Mouse (Mus musculus) left cerebral cortex, adult 11 months (tissue): ENCODE data around the gene Gm6588.
"Not testable (repeated sequence)": the region's sequence is repeated elsewhere in the genome, so short reads cannot be mapped to it uniquely, and the experiment has no call there.

Experiments
- DNase-seq: peaks from one replicate; pipeline ENCODE4 v3.0.0; 2022; ENCODE audit warnings: low spot score

Gm6588 gene

DNA sequence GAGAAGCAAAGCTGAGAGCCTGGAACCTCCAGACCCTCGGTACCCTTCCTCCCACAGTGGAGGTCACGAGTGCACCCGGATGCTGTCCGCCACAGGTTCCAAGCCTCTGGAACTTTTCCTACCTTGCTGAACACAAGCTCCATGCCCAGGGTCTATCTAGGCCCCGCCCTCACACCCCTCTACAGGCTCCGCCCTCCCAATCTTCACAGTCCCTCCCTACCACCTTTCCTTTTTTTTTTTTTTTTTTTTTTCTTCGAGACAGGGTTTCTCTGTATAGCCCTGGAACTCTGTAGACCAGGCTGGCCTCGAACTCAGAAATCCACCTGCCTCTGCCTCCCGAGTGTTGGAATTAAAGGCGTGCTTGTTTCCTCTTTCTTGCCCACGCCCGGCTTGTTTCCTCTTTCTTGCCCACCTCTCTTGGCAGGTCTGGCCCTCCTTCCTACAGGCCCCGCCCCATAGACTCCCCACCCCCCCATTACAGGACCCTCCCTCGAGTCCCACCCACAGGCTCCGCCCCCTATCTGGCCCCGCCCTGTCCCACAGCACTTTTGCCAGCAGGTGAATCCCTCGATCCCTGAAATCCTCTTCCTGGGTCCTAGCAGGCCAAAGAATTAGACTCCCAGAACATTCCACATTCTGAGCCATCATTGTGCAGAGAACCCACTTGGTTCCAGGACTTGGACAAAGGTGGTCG lies at the start of gene Gm6588:
Gene Gm6588, plus strand, starts transcription at position 680 of the 694 bp plus-strand sequence.
- no peak for DNase-seq

DNA sequence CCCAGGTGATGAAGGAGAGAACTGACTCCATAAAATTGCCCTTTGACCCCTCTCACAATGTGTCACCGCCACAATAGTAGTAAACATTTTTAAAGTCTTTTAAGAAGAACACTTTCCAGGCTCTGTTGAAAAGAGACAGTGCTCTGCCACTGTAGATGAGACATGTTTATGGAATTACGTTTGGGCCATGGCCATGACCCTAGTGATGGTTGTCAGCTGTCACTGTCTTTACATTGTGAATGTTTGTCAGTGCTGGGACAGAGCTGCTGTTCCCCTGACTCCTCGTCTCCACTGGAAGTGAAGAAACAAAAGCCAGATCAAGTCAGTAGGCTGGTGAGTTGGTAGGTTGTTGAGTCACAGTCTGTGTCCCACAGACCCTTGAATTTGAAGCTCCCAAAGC lies 46.8 kb upstream of the Gm6588 start:
- no peak for DNase-seq

DNA sequence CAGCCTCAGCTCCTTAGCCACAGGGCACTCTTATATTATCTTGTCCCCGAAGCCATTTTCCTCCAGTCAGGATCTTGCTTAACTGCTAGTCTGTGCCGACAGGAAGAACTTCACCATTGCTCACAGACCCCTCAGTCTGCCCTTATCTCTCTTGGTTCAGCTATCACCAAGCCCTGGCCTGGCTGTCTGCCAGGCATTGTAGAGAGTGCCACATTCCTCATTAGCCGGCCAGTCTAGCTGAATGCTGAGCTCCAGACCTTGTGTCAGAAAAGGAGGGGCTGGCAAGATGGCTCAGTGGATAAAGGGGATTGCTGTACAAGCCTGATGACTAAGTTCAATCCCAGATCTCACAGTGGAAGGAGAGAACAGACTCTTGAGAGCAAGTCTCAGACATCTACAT lies 43.2 kb upstream of the Gm6588 start:
- DNase-seq: no peak

DNA sequence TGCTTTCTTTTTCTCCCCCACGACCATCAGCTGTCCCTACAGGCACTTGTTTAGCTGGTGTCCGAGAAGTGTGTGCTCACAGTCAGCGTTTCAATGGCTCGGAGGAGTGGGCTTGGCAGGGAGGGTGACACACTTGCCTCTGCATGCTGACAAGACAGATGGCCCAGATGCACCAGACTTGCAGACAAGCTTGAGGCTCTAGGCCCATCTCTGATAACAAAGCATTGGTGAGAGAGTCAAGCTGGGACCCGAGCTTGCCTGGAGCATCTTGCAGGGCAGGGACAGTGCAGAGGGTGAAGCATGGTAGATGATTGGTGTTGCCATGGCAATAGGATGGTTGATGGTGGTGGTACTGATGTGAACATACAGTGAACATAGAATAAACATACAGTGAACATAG lies 40.0 kb upstream of the Gm6588 start:
- no peak for DNase-seq

DNA sequence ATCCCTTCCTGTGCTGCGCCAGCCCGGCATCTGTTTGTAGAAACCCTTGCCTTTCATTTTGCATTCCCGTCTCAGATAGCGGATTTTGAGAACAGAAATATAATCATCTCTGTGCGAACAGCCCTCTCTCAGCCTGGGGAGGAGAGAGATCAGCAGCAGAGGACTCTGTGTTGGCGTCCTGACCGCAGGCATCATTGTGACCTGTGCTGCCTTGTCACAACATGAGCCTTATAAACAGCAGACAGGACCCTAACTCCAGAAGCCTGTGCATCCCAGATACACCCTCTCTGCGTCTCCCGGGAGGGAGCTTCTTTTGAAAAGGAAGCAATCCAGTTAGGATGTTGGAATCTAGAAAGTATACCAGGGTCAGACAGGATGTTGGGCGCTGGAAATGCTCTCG lies 38.2 kb upstream of the Gm6588 start:
- DNase-seq: no peak

DNA sequence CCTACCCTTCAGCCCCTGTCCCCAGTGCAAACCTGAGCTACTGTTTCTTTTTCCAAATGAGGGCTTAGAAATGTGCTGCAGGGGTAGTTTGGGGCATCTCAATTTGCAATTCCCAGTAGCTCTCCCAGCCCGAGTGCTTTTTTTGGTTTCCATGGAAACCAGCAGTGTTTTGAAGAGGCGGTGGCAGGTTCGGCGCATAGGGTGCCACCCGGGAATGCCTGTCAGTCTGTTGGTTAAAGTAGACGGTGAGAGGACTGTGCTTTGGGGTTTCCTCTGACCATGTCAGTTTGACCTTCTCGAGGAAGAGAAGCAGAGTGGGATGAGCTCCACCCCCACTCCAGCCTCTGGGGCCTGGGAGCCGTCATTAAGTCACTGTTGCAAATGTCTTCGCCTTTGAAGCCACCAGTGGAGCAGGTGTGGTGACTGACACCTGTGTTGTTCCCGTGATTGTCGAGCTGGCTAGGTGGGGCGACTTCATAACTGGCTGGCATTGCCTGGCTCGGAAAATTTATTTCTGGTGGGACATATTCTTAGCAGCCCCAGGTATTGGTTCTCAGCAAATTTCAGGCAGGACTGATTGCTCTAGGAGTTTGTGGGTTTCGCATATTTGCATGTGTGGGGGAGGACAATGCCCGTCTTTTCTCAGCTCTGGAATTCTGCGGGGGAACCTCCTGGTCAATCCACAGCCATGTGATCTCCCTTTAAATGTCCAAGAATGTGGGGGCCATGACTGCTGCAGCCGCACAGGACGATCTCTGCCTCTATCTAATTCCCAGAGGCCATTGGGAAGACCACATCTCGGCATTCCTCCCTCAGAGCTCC lies 37.5 kb upstream of the Gm6588 start:
- peak; percentile 67 for DNase-seq

DNA sequence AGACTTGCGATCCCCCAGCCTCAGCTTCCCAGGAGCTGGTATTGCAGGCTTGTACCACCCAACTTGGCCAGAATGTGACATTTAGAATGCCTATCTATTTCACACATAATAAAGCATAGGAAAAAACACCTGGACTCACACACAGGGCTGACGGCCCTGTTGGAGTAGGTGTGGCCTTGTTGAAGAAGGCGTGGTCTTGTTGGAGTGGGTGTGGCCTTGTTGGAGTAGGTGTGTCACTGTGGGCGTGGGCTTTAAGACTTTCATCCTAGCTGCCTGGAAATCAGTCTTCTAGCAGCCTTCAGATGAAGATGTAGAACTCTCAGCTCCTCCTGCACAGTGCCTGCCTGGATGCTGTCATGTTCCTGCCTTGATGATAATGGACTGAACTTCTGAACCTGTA lies 36.4 kb upstream of the Gm6588 start:
- not testable (repeated sequence) for DNase-seq

DNA sequence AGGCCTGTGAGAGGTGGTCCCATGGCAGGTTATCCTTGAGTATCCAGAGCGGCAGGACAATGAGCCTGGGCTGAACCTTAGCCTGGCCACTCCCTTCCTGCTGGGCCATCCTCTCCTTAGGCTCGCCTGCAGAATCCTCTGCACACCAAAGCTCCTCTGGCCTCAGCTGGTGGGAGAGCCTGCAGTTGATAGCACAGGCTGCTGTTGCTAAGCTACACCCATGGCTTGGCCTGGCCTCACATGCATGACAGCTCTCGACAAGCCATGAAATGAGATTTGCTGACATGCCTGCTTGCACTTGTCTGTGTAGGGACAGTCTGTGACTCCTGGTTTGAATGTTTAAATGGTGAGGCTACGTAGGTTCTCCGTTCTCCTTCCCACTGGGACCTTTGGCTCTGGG lies 32.6 kb upstream of the Gm6588 start:
- no peak for DNase-seq

DNA sequence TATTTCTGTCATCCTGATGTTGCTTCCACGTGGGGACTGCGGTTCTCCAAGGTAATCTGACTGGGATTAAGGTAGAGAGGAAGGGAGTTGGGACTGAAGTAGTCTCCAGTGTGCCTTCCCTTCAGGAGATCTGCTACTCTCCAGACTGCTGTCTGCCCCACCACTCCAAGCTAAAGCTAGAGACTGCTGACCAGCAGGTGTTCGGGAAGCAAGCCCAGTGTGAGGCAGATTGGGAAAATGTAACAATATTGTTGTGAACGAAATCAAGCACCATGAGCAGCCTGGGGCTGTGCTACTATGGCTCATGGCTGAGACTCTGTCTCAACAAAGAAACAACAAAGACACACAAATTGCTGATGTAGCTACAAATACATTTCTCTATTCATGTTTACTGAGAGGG lies 31.2 kb upstream of the Gm6588 start:
- no peak for DNase-seq

DNA sequence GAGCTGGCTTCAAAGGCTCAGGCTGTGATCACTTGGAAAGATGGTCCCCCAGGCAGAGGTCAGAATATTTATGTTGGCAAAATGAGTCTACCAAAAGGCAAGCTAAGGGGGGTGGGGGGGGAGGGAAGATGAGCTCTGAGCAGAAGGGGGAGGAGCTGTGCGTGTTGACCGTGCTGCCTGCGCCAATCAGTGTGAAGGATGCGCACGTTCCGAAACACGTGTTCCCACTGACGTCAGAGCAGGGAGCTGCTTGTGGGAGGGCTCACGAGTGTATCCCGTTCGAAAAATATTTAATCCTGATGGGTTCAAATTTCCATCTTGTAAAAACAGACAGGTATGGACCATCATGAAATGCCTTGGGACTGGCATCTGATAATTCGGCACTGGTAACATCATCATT lies 29.7 kb upstream of the Gm6588 start:
- no peak for DNase-seq

DNA sequence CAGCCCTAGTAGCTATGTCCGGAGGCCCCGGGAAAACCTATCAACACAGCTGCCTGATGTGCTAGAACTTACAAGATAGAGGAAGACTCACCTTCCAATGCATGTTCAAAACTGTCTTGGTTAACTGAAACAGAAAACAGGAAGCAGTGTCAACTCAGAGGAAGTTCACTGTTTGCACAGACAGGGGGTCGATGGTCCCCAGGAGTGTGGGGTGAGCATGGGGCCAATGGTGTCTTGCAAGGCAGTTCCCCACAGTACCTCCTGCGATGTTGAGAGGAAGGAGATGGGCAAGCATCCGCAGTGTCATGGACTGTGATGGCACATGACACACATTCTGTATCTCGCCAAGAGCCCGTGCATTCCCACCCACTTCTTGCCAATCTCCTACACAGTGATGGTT lies 22.6 kb upstream of the Gm6588 start:
- DNase-seq: no peak

DNA sequence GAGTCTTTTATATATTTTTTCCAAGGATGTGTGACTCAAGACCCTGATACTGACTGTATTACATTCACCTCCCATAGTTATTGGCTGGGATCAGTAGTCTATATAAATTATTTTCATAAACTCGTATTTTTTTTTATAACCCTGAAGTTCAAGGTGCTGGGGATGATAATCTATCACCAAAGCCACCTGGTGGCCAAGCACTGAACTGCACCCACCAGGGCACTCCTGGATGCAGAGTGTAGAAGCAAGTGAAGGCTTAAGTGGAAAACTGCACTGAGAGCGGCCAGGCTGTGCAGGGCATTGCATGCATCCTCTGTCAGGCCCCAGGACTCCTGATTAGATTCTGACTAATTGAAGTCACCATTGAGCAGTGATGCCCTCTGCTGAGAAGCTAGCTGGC lies 21.9 kb upstream of the Gm6588 start:
- DNase-seq: peak; percentile 51

DNA sequence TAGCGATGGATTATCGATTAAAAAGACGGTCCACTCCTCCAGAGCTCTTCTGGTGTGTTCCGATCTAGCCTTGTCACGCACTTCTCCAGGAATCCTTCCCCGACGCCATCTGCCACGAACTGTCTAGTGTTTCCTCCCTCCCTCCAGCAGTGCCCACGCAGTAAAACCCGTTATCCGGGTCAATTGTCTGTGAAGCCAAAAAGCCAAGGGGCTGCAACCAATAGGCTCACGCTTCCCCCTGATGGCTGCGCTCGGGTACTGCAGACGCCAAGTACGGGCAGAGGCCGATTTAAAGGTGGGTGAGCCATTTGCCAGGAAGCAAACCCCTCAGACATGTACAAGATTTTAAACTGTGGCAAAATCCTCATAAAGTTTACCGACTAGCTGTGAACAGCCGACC lies 20.3 kb upstream of the Gm6588 start:
- DNase-seq: no peak

DNA sequence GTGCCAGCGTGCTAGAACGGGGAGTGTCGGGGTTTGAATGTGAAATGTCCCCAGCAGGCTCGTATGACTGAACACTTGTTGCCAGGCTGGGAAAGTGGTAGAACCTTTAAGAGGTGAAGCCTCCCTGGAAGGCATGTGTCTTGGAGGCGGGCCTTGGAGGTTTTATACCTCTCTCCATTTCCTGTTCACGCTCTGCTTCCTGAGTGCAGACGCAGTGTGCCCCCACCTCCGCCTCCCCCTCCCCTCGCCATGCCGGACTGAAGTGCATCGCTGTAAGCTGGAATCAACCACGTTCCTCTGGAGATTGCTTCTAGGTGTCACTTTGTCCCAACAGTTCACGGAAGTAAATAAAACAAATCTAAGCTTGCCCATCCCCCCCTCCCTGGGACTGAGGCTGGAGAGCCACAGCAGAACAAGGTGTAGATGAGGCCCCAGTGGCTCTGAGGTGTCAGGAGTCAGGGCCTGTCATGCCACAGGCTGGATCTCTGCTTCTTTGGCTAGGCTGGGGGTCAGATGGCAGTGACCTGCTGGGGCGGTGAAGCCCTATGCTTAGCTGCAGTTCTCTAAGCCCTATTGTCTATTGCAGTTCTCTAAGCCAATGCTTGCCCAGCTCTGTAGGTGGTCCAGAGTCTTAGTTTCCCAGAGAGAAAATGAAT lies 18.0 kb upstream of the Gm6588 start:
- DNase-seq: no peak

DNA sequence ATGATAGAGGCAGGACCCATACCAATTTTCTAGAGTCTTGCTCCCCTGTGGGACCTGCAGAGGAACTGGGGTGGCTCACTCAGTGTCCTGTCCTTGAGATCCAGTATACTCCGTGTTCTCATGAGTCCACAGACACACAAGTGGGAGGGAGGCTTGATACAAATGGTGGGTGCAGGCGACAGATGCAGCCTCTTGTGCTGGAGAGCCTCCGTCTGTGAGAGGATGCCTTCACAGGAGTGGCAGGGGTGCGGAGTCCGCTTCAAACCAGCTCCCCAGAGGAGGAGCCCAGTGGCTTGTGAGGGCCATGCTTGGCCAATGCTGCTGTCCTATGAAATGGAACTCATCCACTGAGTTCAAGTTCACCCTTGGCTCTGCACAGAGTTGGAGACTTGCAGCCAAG lies 17.2 kb upstream of the Gm6588 start:
- no peak for DNase-seq

DNA sequence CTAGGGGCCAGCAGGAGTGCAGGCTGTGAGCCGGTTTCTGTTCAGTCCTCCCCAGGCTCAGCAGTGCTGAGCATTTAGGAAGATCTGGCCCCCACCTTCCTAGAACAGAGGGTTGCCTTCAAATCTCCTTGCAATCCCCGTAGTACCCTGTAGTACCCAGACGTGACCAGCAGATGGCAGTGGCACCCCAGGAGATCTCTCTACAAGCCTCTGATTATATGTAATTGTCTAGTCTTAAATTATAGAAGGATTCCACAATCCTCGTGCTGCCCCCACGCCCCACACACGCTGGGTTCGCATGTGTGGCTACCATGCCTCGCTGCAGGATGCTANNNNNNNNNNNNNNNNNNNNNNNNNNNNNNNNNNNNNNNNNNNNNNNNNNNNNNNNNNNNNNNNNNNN lies 16.2 kb upstream of the Gm6588 start:
- peak; percentile 64 for DNase-seq

DNA sequence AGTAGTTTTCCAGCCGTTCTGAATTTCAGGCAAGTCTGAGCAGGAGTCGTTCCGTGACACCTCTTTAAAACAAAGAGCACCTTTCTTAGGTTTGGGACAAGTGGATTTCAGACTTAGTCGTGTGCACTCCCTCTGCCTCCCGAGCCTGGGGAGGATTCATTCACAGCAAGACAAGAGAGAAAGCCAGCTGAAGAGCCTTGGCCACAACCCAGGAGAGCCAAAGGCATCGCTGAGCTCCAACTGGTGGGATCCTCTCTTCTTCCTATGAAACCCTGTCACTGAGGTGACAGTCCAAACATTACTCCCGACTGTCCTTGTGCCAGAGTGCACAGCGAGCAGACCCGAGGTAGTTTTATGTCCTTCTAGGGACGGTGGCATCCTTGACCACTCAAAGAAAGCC lies 10.7 kb upstream of the Gm6588 start:
- no peak for DNase-seq

DNA sequence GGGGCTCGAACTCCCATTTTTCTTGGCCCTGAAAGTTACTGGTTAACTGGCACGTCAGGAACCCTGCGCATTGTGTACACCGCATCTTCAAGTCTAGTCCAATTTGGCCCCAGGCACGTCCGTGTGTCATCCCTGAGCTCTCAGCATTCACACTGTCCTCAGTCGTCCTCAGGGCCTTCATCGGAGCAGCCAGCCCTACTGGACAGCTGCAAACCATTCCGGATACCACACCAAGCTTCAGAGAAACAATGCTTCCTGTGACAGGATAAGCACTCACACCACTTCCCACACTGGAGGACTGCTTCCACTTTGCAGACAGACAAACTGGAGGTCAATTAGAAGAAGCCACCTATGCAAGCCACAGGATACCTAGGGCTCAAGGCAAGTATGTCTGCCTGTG lies 3.9 kb downstream of the Gm6588 start:
- DNase-seq: no peak

DNA sequence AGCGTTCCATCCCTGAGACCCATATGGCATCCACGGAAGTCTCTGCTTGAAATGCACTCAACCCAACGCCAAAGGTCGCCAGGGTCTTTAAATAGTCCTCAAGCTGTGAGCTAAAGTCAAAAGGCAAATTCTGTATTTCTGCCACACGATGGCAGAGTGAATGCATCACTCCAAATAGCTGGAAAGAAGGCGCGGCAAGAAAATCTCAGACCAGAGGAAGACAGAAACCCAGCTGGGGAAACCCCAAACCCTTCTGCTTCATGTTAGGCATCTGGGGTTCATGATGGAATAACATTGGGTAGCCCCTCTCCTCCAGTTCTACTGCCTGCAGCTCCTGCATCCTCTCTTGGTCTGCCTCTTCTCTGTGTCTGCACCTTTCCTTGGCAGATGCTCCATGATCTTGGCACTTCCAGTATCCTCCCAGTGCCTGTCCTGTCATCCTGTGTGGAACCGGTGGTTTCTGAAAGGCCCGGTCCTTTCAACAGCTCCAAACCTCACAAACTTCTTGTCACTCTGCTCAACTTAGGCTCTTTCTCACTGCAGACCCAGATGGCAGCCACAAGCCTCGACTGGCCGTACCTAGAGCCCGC lies 5.8 kb downstream of the Gm6588 start:
- no peak for DNase-seq

DNA sequence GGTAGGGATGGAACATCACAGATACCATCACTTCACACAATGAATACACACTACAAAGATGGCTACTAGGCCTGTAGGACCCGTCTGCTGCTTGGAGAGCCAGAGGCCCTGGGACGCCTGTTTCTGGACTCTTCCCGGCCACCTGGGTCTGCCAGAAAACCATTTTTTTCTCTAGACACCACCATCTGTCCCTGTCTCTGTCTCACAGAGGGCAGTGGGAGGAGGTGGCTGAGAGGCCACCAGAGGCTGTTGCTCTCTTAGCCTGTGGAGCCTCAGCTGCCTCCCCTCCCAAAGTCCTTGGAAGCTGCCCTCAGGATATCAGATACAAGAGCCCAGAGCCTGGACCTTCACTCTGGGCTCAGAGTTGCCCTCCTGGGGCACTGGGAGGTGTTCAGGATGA lies 10.7 kb downstream of the Gm6588 start:
- DNase-seq: no peak

DNA sequence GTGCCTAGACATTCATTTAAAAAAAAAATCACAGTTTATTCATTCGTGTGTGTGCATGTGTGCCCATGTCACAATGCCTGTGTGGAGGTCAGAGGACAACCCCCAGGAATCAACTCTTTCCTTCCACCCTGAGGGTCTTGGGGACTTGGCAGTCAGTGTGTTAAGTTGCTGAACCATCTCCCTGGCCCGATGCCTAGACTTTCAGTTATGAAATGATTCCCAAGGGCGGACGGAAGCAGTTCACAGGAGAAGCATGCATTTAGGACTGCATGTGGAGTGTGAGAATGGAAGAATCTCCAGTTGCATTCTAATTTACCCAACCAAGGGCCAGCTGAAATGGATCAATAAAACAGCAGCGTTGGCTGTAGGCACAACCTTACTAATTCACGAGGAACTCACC lies 17.1 kb downstream of the Gm6588 start:
- no peak for DNase-seq

DNA sequence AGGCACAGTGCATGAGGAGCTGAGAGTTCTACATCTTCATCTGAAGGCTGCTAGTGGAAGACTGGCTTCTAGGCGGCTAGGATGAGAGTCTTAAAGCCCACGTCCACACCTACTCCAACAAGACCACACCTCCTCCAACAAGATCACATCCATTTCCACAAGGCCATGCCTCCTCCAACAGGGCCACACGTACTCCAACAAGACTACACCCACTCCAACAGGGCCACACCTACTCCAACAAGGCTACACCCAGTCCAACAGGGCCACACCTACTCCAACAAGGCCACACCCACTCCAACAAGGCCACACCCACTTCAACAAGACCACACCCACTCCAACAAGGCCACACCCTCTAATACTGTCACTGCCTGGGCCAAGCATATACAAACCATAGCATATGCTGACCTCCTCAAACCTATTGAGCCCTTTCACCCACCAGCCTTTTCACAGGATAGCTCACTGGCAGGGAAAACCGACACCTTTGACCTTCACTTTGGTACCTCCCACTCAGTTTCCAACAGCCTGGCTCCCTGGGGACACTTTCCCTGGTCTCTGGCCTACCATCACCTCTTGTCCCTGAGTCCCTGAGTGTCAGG lies 19.9 kb downstream of the Gm6588 start:
- no peak for DNase-seq
